Mouse (Mus musculus) hindlimb bud, embryonic 11.5 days (tissue): ENCODE data around the gene Tepsin.

Experiments
- DNase-seq: peaks from one replicate; pipeline ENCODE4 v3.0.0-alpha.2; 2012; ENCODE audit warnings: low read depth, low spot score; ENCODE audit errors: extremely low spot score

Gene Tepsin

GRCm38 (mm10) chr11:120112136-120112535 lies 13.6 kb upstream of the Tepsin start:
- no peak for DNase-seq

GRCm38 (mm10) chr11:120111033-120111432 lies 12.5 kb upstream of the Tepsin start:
- DNase-seq: no peak

- DNase-seq: no peak
Observed at GRCm38 (mm10) chr11:120110554-120110953, 12.0 kb upstream of the Tepsin start.

- no peak for DNase-seq
Observed at GRCm38 (mm10) chr11:120109558-120110210, 11.2 kb upstream of the Tepsin start.

- no peak for DNase-seq
Observed at GRCm38 (mm10) chr11:120107796-120108195, 9.3 kb upstream of the Tepsin start.

GRCm38 (mm10) chr11:120107026-120107425 lies 8.5 kb upstream of the Tepsin start:
- DNase-seq: no peak

- no peak for DNase-seq
Observed at GRCm38 (mm10) chr11:120103431-120103997, 5.0 kb upstream of the Tepsin start.

- DNase-seq: peak; percentile 78
Observed at GRCm38 (mm10) chr11:120101036-120101435, 2.5 kb upstream of the Tepsin start.

GRCm38 (mm10) chr11:120092817-120093591 lies 5.5 kb downstream of the Tepsin start:
- no peak for DNase-seq

- no peak for DNase-seq
Observed at GRCm38 (mm10) chr11:120090661-120091060, 7.9 kb downstream of the Tepsin start.

GRCm38 (mm10) chr11:120086702-120087152 lies 11.8 kb downstream of the Tepsin start, which contains the start of gene Cep131:
Gene Cep131 (minus strand): TSS chr11:120086827.
- DNase-seq: peak; percentile 83

GRCm38 (mm10) chr11:120085891-120086627 lies 12.5 kb downstream of the Tepsin start:
- DNase-seq: no peak

- DNase-seq: no peak
Observed at GRCm38 (mm10) chr11:120080282-120080681, 18.2 kb downstream of the Tepsin start.

- no peak for DNase-seq
Observed at GRCm38 (mm10) chr11:120076191-120076590, 22.3 kb downstream of the Tepsin start.

- no peak for DNase-seq
Observed at GRCm38 (mm10) chr11:120072986-120073647, 25.4 kb downstream of the Tepsin start.

- DNase-seq: no peak
Observed at GRCm38 (mm10) chr11:120071731-120072320, 26.7 kb downstream of the Tepsin start.

- DNase-seq: no peak
Observed at GRCm38 (mm10) chr11:120071065-120071464, 27.5 kb downstream of the Tepsin start.

- no peak for DNase-seq
Observed at GRCm38 (mm10) chr11:120070286-120070930, 28.1 kb downstream of the Tepsin start.

- no peak for DNase-seq
Observed at GRCm38 (mm10) chr11:120069261-120069660, 29.3 kb downstream of the Tepsin start.

- DNase-seq: no peak
Observed at GRCm38 (mm10) chr11:120067834-120068233, 30.7 kb downstream of the Tepsin start.
